Mouse (Mus musculus): ENCODE results near the gene Coro7. TPM values are rescaled to one million over a fixed set of nuclear protein-coding genes. Genes with fewer than 3 reads are reported as not detected.
"Not testable (repeated sequence)": the region's sequence is repeated elsewhere in the genome, so short reads cannot be mapped to it uniquely, and the experiment has no call there.

Gene Coro7
- polyA plus RNA-seq, 1 experiment from 2014 or later, result 29.1 TPM

DNA sequence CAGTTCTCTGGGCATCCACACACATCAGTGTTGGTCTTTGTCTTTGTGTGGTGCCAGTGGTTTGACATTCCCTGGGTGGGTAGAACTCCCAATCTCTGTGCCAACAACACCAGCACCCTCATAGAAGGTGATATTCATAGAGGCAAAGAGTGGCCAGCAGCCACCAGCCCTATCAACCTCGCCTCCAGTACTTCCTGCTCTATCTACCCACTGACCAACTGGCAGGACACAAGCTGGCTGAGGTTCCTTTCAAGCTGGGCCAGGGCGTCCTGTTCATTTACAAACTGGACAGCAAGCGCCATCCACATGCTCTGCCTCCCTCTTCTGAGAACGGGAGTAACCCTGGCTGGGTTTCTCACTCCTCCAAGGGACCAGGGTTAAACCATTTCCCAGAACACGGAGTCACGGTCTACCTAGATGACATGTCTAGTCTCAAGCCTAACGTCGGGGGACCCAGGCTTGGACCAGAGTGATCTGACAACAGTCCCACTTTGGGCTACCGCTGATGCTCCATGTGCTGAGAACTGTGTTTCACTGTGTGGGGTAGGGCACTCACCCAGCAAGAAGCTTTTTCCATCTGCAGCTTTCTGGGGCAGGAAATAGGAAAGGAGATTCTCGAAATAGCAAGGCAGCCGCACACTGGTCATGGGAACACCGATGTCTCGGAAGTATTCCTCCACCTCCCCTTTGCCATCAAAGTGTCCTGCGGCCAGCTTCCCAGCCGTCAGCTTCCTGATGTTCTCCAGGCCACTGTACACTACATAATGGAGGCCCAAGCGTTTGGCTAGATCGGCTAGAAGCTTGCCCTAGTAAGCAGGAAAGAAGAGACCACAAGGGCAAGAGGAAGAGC, 34.5 kb upstream of the Coro7 start:
- Histone ChIP-seq H3K4me3 (no peak overlapping the region), H3K36me3 (peaks cover 68% of the 10 kb centered on the region), H3K27me3 (no peaks in the 10 kb centered on the region), H3K9ac (0 out of 2 replicates have a peak overlapping the region, but pooled peaks have one; percentile 2), H3K4me1 (replicated peaks) (peaks cover 10% of the 10 kb centered on the region), H3K4me2 (no peak overlapping the region), H3K27ac (no peak overlapping the region), H3K9me3 (no peaks in the 10 kb centered on the region)
- ATAC-seq (ENCODE audit: low FRiP score), result no peak
- 91% methylated on average over 17 of the region's 17 CpGs for WGBS

DNA sequence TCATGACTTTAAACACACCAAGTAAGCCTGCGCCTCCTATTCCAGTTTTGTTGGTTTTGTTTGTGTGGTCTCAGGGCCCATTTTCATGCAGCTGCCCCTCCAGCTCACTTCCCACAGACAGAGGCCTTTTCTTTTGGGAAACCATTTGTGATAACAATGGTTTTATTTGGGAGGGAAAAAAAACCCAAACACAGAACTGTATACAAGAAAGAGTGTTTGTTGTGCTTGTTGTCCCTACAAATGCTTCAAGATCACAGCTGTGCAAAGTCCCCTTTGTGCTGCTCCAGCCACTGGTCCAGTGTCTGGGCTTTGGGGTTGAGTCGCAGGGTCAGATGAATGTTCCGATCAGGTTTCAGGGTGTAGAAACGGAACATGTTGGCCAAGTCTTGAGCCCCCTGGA, 31.6 kb upstream of the Coro7 start:
- H3K4me3 ChIP-seq, result no peak overlapping the region
- peaks cover 90% of the 10 kb centered on the region for H3K36me3 ChIP-seq
- H3K27ac ChIP-seq, result no peak overlapping the region
- H3K9ac ChIP-seq, result no peak overlapping the region
- H3K27me3 ChIP-seq, result no peaks in the 10 kb centered on the region
- ATAC-seq (ENCODE audit: low FRiP score), result no peak
- H3K4me2 ChIP-seq, result no peak overlapping the region
- H3K4me1 ChIP-seq (replicated peaks), result no peaks in the 10 kb centered on the region
- no peaks in the 10 kb centered on the region for H3K9me3 ChIP-seq
- 90% methylated on average over 4 of the region's 4 CpGs for WGBS

GRCm38 (mm10) chr16:4705541-4705940, 26.0 kb upstream of the Coro7 start:
- ATAC-seq (ENCODE audit: low FRiP score), result no peak
- Histone ChIP-seq H3K9ac (no peak overlapping the region), H3K27ac (no peak overlapping the region), H3K4me1 (replicated peaks) (no peaks in the 10 kb centered on the region), H3K9me3 (no peaks in the 10 kb centered on the region), H3K36me3 (peaks cover 94% of the 10 kb centered on the region), H3K4me2 (no peak overlapping the region), H3K4me3 (no peak overlapping the region), H3K27me3 (no peaks in the 10 kb centered on the region)
- WGBS, result 74% methylated on average over 4 of the region's 4 CpGs

DNA sequence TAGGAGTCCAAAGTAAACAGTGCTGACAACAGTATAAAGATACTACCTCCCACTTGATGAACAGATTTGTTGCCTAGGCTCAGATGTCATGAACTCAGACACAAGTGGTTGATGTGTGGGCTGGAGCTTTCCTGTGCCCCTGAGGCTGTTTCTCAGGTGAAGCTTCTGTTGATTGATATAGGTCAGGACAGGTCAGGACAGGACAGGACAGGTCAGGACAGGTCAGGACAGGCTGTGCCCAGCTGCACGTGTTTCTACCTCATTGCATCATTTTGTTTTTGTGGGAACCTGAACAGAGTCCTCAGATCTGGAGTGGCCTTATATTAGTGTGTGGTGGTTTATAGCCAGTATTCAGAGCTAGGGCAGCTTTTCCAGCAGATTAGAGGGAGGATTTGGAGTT, 23.1 kb upstream of the Coro7 start:
- no peak overlapping the region for H3K4me2 ChIP-seq
- H3K27me3 ChIP-seq, result no peaks in the 10 kb centered on the region
- no peak for ATAC-seq (ENCODE audit: low FRiP score)
- peaks cover 96% of the 10 kb centered on the region for H3K36me3 ChIP-seq
- no peak overlapping the region for H3K27ac ChIP-seq
- H3K9me3 ChIP-seq, result no peaks in the 10 kb centered on the region
- 74% methylated on average over 1 of the region's 1 CpGs for WGBS
- no peak overlapping the region for H3K4me3 ChIP-seq
- H3K9ac ChIP-seq, result no peak overlapping the region
- H3K4me1 ChIP-seq (replicated peaks), result no peaks in the 10 kb centered on the region

- ATAC-seq (ENCODE audit: low FRiP score), result no peak
- H3K4me2 ChIP-seq, result no peak overlapping the region
- no peak overlapping the region for H3K4me3 ChIP-seq
- H3K27ac ChIP-seq, result no peak overlapping the region
- H3K27me3 ChIP-seq, result no peaks in the 10 kb centered on the region
- H3K9ac ChIP-seq, result no peak overlapping the region
- H3K9me3 ChIP-seq, result no peaks in the 10 kb centered on the region
- WGBS, result 96% methylated on average over 3 of the region's 3 CpGs
- H3K4me1 ChIP-seq (replicated peaks), result no peaks in the 10 kb centered on the region
- peaks cover 98% of the 10 kb centered on the region for H3K36me3 ChIP-seq
Observed at GRCm38 (mm10) chr16:4701211-4701610, 21.6 kb upstream of the Coro7 start.

DNA sequence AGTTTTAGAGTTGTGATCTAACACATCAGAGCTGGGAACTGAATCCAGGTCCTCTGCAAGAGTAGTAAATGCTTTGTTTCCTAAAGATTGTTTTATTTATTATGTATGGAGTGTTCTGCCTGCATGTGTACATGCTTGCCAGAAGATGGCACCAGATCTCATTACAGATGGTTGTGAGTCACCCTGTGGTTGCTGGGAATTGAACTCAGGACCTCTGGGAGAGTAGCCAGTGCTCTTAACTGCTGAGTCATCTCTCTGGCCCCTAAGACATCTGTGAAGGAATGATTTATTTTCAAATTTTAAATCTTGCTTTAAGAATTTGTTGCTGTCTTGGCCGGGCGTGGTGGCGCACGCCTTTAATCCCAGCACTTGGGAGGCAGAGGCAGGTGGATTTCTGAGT, 9.8 kb upstream of the Coro7 start:
- H3K4me3 ChIP-seq; H3K9ac ChIP-seq; H3K27ac ChIP-seq; H3K27me3 ChIP-seq; ATAC-seq (ENCODE audit: low FRiP score); H3K9me3 ChIP-seq; H3K4me2 ChIP-seq: not testable (repeated sequence)
- H3K4me1 ChIP-seq (replicated peaks), result peaks cover 13% of the 10 kb centered on the region
- peaks cover 68% of the 10 kb centered on the region for H3K36me3 ChIP-seq
- WGBS, result 98% methylated on average over 4 of the region's 4 CpGs

DNA sequence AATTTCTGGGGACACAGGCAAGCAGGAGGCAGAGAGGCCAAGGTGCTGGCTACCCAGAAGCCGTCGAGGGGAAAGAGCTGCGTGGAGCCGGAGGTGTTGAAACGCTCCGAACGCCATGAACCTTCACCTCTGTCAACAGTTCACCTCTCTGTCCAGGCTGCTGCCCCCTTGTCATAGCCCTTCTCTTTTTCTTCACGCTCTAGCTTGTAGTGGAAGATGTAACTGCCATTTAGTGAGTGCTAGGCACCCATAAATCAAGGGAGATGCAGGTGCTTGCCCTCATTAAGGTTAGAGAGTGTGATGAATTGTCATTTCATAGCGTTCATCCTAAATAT, 4.8 kb upstream of the Coro7 start:
- ATAC-seq (ENCODE audit: low FRiP score), result no peak
- peak overlapping the region; percentile 78 for H3K27ac ChIP-seq
- no peaks in the 10 kb centered on the region for H3K27me3 ChIP-seq
- peaks cover 21% of the 10 kb centered on the region for H3K36me3 ChIP-seq
- H3K4me2 ChIP-seq, result peak overlapping the region; percentile 93
- H3K4me1 ChIP-seq (replicated peaks), result peaks cover 20% of the 10 kb centered on the region
- 2% methylated on average over 9 of the region's 9 CpGs for whole genome bisulfite sequencing
- no peaks in the 10 kb centered on the region for H3K9me3 ChIP-seq
- peak overlapping the region; percentile 95 for H3K9ac ChIP-seq
- peak overlapping the region; percentile 94 for H3K4me3 ChIP-seq

DNA sequence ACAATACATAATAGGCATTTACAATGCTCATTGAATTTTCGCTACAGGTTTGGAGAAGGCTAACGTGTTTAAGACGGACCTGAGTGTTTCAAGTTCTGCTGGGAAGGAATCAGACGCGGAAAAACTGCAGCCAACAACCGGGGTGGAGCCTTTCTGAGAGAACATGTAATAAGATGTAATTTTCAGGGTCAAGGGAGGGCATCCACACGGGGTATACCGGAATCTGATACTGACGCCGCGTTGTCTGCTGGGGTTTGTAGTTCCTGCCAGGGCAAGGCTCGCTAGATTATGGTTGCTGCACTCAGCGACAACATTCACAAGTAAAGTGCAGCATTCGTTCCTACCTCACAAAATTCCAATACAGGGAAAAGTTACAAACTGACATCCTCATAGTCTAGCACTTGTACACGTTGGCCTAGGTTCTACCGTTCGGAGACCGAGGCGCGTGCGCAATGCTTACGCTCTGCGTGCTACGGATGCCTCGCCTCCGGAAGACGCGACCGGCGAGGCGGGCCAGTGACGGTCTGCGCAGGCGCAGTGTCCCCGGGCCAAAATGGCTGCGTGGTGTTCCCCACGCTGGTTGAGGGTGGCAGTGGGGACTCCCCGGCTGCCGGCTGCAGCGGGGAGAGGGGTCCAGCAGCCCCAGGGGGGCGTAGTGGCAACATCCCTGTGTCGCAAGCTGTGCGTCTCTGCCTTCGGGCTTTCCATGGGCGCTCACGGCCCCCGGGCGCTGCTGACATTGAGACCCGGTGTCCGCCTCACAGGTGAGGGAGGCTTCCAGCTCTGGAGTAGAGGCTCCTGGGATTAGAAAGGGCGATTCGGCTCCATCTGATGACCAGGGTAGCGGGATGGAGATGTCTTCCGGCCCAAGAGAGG, 4.2 kb upstream of the Coro7 start:
- H3K9me3 ChIP-seq, result no peaks in the 10 kb centered on the region
- H3K27ac ChIP-seq, result peak overlapping the region; percentile 78
- H3K27me3 ChIP-seq, result no peaks in the 10 kb centered on the region
- under 1% methylated on average over 54 of the region's 54 CpGs for WGBS
- peaks cover 25% of the 10 kb centered on the region for H3K4me1 ChIP-seq (replicated peaks)
- ATAC-seq (ENCODE audit: low FRiP score), result peak; percentile 87
- H3K36me3 ChIP-seq, result peaks cover 15% of the 10 kb centered on the region
- H3K9ac ChIP-seq, result peak overlapping the region; percentile 95
- peak overlapping the region; percentile 94 for H3K4me3 ChIP-seq
- H3K4me2 ChIP-seq, result peak overlapping the region; percentile 93

- H3K4me1 ChIP-seq (replicated peaks), result peaks cover 31% of the 10 kb centered on the region
- WGBS, result 35% methylated on average over 9 of the region's 9 CpGs
- H3K27ac ChIP-seq, result peak overlapping the region; percentile 78
- no peak for ATAC-seq (ENCODE audit: low FRiP score)
- H3K9ac ChIP-seq, result peak overlapping the region; percentile 95
- H3K4me3 ChIP-seq, result peak overlapping the region; percentile 94
- peaks cover 12% of the 10 kb centered on the region for H3K36me3 ChIP-seq
- H3K9me3 ChIP-seq, result no peaks in the 10 kb centered on the region
- H3K27me3 ChIP-seq, result no peaks in the 10 kb centered on the region
- peak overlapping the region; percentile 93 for H3K4me2 ChIP-seq
Observed at GRCm38 (mm10) chr16:4683193-4683580, 3.6 kb upstream of the Coro7 start.

GRCm38 (mm10) chr16:4682628-4683179, 3.1 kb upstream of the Coro7 start:
- Histone ChIP-seq H3K27ac (peak overlapping the region; percentile 78; the same call in 1 of the 2 replicates), H3K4me1 (replicated peaks) (peaks cover 36% of the 10 kb centered on the region), H3K9ac (no peak overlapping the region), H3K4me2 (peak overlapping the region; percentile 93), H3K27me3 (no peaks in the 10 kb centered on the region), H3K36me3 (peaks cover 7% of the 10 kb centered on the region), H3K9me3 (no peaks in the 10 kb centered on the region), H3K4me3 (peak overlapping the region; percentile 94; the same call in 1 of the 2 replicates)
- 84% methylated on average over 4 of the region's 4 CpGs for WGBS
- ATAC-seq (ENCODE audit: low FRiP score), result no peak

GRCm38 (mm10) chr16:4680922-4681455, 1.4 kb upstream of the Coro7 start:
- not testable (repeated sequence) for H3K27ac ChIP-seq; H3K4me3 ChIP-seq; H3K9ac ChIP-seq; H3K27me3 ChIP-seq; H3K4me2 ChIP-seq; H3K9me3 ChIP-seq; H3K36me3 ChIP-seq; ATAC-seq (ENCODE audit: low FRiP score)
- peaks cover 37% of the 10 kb centered on the region for H3K4me1 ChIP-seq (replicated peaks)
- WGBS, result 80% methylated on average over 3 of the region's 3 CpGs

- H3K4me2 ChIP-seq, result peak overlapping the region; percentile 97; the same call in 1 of the 2 replicates
- no peak for ATAC-seq (ENCODE audit: low FRiP score)
- H3K4me1 ChIP-seq (replicated peaks), result peaks cover 20% of the 10 kb centered on the region
- H3K9me3 ChIP-seq, result no peaks in the 10 kb centered on the region
- H3K4me3 ChIP-seq, result no peak overlapping the region
- H3K36me3 ChIP-seq, result peaks cover 27% of the 10 kb centered on the region
- no peak overlapping the region for H3K9ac ChIP-seq
- H3K27ac ChIP-seq, result no peak overlapping the region
- WGBS, result 82% methylated on average over 5 of the region's 5 CpGs
- H3K27me3 ChIP-seq, result no peaks in the 10 kb centered on the region
Observed at GRCm38 (mm10) chr16:4678080-4678479, 1.5 kb downstream of the Coro7 start.
